Mouse (Mus musculus) neural tube, embryonic 11.5 days (tissue): ENCODE measurements at regions not wholly inside any gene's neighbourhood (a gene's known extent, or its start where the extent isn't known, plus 50 kb on each side); places are given as distances from the start of the nearest gene placed in this dataset.

ENCODE experiments used
- ATAC-seq: fragments of 200-750 bp; cut with Nextera tagmentation; 2 replicates; pipeline ENCODE4 v1.8.0; 2017; ENCODE audit warnings: moderate number of reproducible peaks, mild to moderate bottlenecking, moderate TSS enrichment, moderate library complexity; ENCODE audit not compliant: insufficient read depth, low FRiP score, low TSS enrichment
- DNase-seq: peaks from one replicate; pipeline ENCODE4 v3.0.0-alpha.2; 2015; ENCODE audit warnings: low spot score
- H3K27ac ChIP-seq: fragments of 300-500 bp; sonication (generic); 2 replicates; pipeline ENCODE4 v1.5.1; 2014; ENCODE audit warnings: low read depth, mild to moderate bottlenecking, low read length
- H3K27me3 ChIP-seq: fragments of 300-500 bp; sonication (generic); 2 replicates; pipeline ENCODE4 v1.6.1; 2014; ENCODE audit warnings: mild to moderate bottlenecking, low read length, mixed read lengths; ENCODE audit not compliant: control insufficient read depth, insufficient read depth
- H3K36me3 ChIP-seq: fragments of 300-500 bp; sonication (generic); 2 replicates; pipeline ENCODE4 v1.6.1; 2014; ENCODE audit warnings: mild to moderate bottlenecking, low read length, moderate library complexity, mixed read lengths; ENCODE audit not compliant: control insufficient read depth, insufficient read depth
- H3K4me1 ChIP-seq: fragments of 300-500 bp; sonication (generic); 2 replicates; pipeline ENCODE4 v1.6.1; 2014; ENCODE audit warnings: low read length, mixed read lengths; ENCODE audit not compliant: control insufficient read depth, insufficient read depth
- H3K4me2 ChIP-seq: fragments of 300-500 bp; sonication (generic); 2 replicates; pipeline ENCODE4 v1.6.1; 2014; ENCODE audit warnings: low read depth, mild to moderate bottlenecking, moderate library complexity
- H3K4me3 ChIP-seq: fragments of 300-500 bp; sonication (generic); 2 replicates; pipeline ENCODE4 v1.5.1; 2014; ENCODE audit warnings: low read depth, low read length
- H3K9ac ChIP-seq: fragments of 300-500 bp; sonication (generic); 2 replicates; pipeline ENCODE4 v1.6.1; 2014; ENCODE audit warnings: mild to moderate bottlenecking, low read length
- H3K9me3 ChIP-seq: fragments of 300-500 bp; sonication (generic); 2 replicates; pipeline ENCODE4 v1.6.1; 2016; ENCODE audit warnings: low read length; ENCODE audit not compliant: control insufficient read depth
- WGBS: fragments of 180-500 bp; shearing (Covaris S2); extraction: QIAGEN DNeasy Blood & Tissue Kit; methylation state at CpG from one replicate; pipeline ENCODE4 v1.1.7; 2014; 5-methylcytosine and 5-hydroxymethylcytosine counted together

DNA sequence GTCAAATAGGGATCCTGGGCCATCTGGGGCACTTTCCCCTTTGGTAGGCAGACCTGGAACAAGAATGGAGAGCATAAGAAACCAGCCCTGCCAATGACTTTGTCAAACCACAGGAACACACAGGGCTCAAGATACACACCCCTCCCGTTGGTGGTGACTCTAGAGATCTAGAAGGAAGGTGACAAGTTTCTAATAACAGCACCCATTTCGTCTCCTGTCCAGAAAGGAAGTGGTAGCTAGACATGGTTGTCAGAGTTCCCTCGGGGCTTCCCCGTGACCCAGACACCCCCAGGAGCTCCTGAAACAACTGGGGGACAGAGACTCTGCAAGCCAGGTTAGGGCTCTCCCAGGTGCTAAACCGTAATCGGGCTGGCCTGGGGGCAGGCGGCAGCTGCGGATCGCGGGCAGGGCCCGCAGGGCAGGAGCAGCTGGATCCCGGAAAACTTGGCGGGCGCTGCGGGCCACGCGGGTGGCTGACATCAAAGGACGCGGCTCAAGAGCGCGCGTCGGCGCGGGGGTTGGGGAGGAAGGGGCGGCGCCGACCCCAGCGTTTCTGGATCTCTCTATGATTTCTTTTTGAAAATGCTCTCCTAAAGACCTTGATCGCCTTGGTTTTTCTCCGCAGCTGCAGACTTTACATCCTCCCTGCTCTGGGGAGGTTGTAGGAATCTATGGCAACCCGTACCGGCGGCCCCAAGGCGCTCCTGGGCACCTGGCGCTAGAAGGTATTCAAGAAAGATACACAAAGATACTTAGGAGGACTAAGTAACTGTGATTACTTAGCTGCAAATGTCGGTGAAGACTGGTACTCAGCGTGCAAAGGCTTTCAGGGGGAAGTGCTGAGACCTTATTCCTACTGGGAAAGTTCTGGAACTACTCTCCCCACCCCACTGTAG, 92.1 kb downstream of the Foxi3 start:
- no peak overlapping the region for H3K27ac ChIP-seq

GRCm38 (mm10) chr6:71050248-71050647, 93.9 kb downstream of the Foxi3 start:
- ATAC-seq: no peak
- H3K4me2 ChIP-seq: no peak overlapping the region
- WGBS: 69% methylated on average over 5 of the region's 5 CpGs
- no peaks in the 10 kb centered on the region for H3K9me3 ChIP-seq
- H3K27ac ChIP-seq: no peak overlapping the region
- no peaks in the 10 kb centered on the region for H3K36me3 ChIP-seq
- no peaks in the 10 kb centered on the region for H3K27me3 ChIP-seq
- no peaks in the 10 kb centered on the region for H3K4me1 ChIP-seq
- DNase-seq: no peak
- H3K9ac ChIP-seq: no peak overlapping the region
- no peak overlapping the region for H3K4me3 ChIP-seq

More for the DNA sequence above, 92.1 kb downstream of the Foxi3 start:
- H3K9me3 ChIP-seq: no peaks in the 10 kb centered on the region
- DNase-seq: peak; percentile 42
- peak overlapping the region; percentile 50 for H3K9ac ChIP-seq
- WGBS: 2% methylated on average over 38 of the region's 38 CpGs
- H3K36me3 ChIP-seq: no peaks in the 10 kb centered on the region
- H3K27me3 ChIP-seq: no peaks in the 10 kb centered on the region
- no peak for ATAC-seq
- H3K4me1 ChIP-seq: no peaks in the 10 kb centered on the region
- peak overlapping the region; percentile 28 for H3K4me3 ChIP-seq
- peak overlapping the region; percentile 59 for H3K4me2 ChIP-seq

GRCm38 (mm10) chr6:71050754-71051213, 93.5 kb downstream of the Thnsl2 start:
- Histone ChIP-seq H3K9ac (no peak overlapping the region), H3K27ac (no peak overlapping the region), H3K9me3 (no peaks in the 10 kb centered on the region), H3K4me3 (no peak overlapping the region), H3K4me2 (no peak overlapping the region), H3K36me3 (no peaks in the 10 kb centered on the region), H3K4me1 (no peaks in the 10 kb centered on the region), H3K27me3 (no peaks in the 10 kb centered on the region)
- WGBS: 25% methylated on average over 14 of the region's 14 CpGs
- ATAC-seq: no peak
- DNase-seq: no peak

DNA sequence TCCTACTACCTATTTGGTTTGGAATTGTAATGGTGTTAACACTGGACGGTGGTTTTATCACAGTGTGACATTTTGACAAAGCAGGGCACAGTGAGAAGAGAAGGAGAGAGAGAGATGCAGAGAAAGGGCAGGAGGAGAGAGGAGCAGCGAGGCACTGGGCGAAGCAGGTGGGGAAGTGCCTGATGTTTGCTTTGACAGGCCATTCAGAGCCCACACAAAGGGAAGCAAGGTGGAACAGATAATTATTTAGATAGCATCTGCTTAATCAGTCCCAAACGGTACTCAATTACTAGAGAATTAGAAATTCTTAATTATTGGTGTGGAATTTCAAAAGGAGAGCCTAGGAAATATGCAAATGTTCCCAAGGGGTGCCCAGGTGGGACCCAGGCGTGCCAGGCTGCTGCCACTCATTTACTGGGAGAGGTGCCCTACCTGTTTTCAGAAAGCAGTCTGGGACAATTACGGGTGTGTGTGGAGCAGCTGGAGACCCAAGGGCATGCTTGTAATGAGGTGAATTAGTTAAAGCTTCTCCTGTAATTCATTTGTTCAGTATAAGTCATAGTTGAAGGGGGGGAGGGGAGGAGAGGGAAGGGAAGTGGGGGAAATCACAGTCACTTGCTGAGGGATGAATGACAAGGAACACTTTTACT, 86.9 kb downstream of the Thnsl2 start:
- Histone ChIP-seq H3K4me1 (no peaks in the 10 kb centered on the region), H3K27ac (no peak overlapping the region), H3K4me3 (no peak overlapping the region), H3K9ac (no peak overlapping the region), H3K27me3 (no peaks in the 10 kb centered on the region), H3K36me3 (no peaks in the 10 kb centered on the region), H3K4me2 (no peak overlapping the region), H3K9me3 (no peaks in the 10 kb centered on the region; the same call in 1 of the 2 replicates)
- 61% methylated on average over 6 of the region's 6 CpGs for WGBS
- DNase-seq (no peak), ATAC-seq (no peak)

DNA sequence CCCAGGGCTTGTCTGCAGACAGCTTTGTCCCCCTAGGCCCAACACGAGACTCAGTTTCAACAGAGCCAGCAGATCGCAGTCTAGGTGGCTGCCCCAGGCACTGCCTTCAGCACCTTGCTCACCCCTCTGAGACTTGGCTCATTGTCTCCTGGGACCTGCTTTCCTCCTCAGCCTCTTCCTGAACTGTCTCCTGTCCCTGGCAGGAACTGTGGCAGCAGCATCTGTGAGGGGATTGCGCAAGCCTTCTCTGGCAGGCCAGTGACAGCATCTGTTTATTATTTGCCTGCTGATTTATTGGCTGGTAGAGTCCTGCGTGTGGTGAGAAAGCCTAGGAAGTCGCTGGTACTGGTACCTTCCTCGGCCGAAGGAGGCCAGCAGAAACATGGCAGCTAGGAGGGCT, 84.1 kb downstream of the Thnsl2 start:
- ATAC-seq: no peak
- Histone ChIP-seq H3K4me1 (no peaks in the 10 kb centered on the region), H3K9ac (no peak overlapping the region), H3K36me3 (no peaks in the 10 kb centered on the region), H3K4me3 (no peak overlapping the region), H3K27ac (no peak overlapping the region), H3K27me3 (no peaks in the 10 kb centered on the region), H3K4me2 (no peak overlapping the region), H3K9me3 (no peaks in the 10 kb centered on the region; the same call in 1 of the 2 replicates)
- 70% methylated on average over 7 of the region's 7 CpGs for WGBS
- DNase-seq: no peak

GRCm38 (mm10) chr6:71062980-71063379, 81.3 kb downstream of the Thnsl2 start:
- Histone ChIP-seq H3K27me3 (no peaks in the 10 kb centered on the region), H3K4me3 (no peak overlapping the region), H3K4me1 (no peaks in the 10 kb centered on the region), H3K27ac (no peak overlapping the region), H3K4me2 (no peak overlapping the region), H3K9me3 (no peaks in the 10 kb centered on the region), H3K36me3 (no peaks in the 10 kb centered on the region), H3K9ac (no peak overlapping the region)
- ATAC-seq (no peak), DNase-seq (no peak)
- WGBS: 76% methylated on average over 4 of the region's 4 CpGs

- no peak overlapping the region for H3K27ac ChIP-seq
- no peaks in the 10 kb centered on the region for H3K27me3 ChIP-seq
- no peak overlapping the region for H3K4me2 ChIP-seq
- ATAC-seq (no peak), DNase-seq (no peak)
- H3K36me3 ChIP-seq: no peaks in the 10 kb centered on the region
- no peak overlapping the region for H3K9ac ChIP-seq
- 74% methylated on average over 6 of the region's 6 CpGs for WGBS
- no peak overlapping the region for H3K4me3 ChIP-seq
- no peaks in the 10 kb centered on the region for H3K4me1 ChIP-seq
- no peaks in the 10 kb centered on the region for H3K9me3 ChIP-seq
Measured at GRCm38 (mm10) chr6:71065428-71065827, 78.8 kb downstream of the Thnsl2 start.

DNA sequence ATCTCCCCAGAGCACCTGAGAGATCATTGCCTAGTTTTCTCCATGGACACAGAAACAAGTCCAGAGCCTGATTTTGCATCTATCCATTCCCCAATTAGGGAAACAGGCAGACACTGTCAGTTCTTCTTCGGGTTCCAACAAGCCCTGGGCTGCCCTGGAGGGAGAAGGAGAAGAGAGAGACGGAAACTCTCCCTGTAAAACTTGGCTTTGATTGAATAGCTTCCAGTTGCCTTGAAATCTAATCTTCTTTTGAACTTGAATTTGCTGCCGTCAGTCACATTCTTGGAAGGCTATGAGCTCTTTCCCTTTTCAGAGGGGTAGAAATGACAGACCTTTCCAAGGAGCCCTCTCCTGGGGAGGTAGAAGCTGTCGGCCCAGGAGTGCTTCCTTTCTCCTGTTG, 75.0 kb downstream of the Thnsl2 start:
- WGBS: 75% methylated on average over 4 of the region's 4 CpGs
- Histone ChIP-seq H3K27me3 (no peaks in the 10 kb centered on the region), H3K9me3 (no peaks in the 10 kb centered on the region), H3K36me3 (no peaks in the 10 kb centered on the region), H3K4me2 (no peak overlapping the region), H3K4me1 (no peaks in the 10 kb centered on the region), H3K4me3 (no peak overlapping the region), H3K27ac (no peak overlapping the region), H3K9ac (no peak overlapping the region)
- no peak for ATAC-seq
- no peak for DNase-seq

DNA sequence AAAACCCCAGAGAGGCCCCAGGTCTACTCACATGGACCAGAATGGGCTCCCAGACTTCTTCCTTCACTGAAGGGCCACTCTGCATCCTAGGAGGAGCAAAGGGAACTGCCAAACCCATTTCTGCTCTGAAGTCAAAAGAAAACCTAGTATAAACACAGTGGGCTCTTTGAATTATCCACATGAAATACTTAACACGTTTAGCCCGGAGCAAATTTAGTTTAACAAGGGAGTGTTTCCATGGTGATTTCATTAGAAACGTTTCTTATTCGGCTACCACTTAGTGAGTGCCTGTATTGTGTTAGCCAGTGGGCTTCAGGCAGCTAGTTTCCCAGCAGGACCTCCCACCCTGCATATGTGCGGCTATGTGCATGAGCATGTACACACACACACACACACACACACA, 69.4 kb downstream of the Thnsl2 start:
- ATAC-seq: no peak
- WGBS: 34% methylated on average over 5 of the region's 5 CpGs
- no peaks in the 10 kb centered on the region for H3K4me1 ChIP-seq
- H3K27ac ChIP-seq: no peak overlapping the region
- no peak overlapping the region for H3K4me3 ChIP-seq
- H3K27me3 ChIP-seq: no peaks in the 10 kb centered on the region
- no peaks in the 10 kb centered on the region for H3K9me3 ChIP-seq
- no peaks in the 10 kb centered on the region for H3K36me3 ChIP-seq
- no peak overlapping the region for H3K9ac ChIP-seq
- no peak overlapping the region for H3K4me2 ChIP-seq
- no peak for DNase-seq
